Mouse (Mus musculus): ENCODE results near the gene Zbtb9. TPM values are rescaled to one million over a fixed set of nuclear protein-coding genes. Genes with fewer than 3 reads are reported as not detected.

Zbtb9 gene
- polyA plus RNA-seq, 1 experiment from 2014 or later = 20.1 TPM

Small RNA genes lying within 50 kb of the gene (microRNA-seq; reads per million reads assigned to microRNA genes)
- gene Mir3083 (not detected), gene Mir6968 (0.91 reads per million)

Other genes with a start within 250 kb of the Zbtb9 start
- 44.4 and 51.0 TPM in 2 replicates for gene Bnip1, start 192.1 kb upstream of the Zbtb9 start, polyA plus RNA-seq (2016; fragmentation: Nextera tagmentation; extraction: Ambion mirVana)
- gene Nkx2-5, start 128.2 kb upstream of the Zbtb9 start, polyA plus RNA-seq (2016; fragmentation: Nextera tagmentation; extraction: Ambion mirVana) = 0.48 and 0.75 TPM in 2 replicates
- gene Kifc5b, start 56.1 kb upstream of the Zbtb9 start, polyA plus RNA-seq (2016; fragmentation: Nextera tagmentation; extraction: Ambion mirVana) = 11.6 and 12.1 TPM in 2 replicates
- 3.8 and 4.7 TPM in 2 replicates for gene Phf1, start 40.1 kb upstream of the Zbtb9 start, polyA plus RNA-seq (2016; fragmentation: Nextera tagmentation; extraction: Ambion mirVana)
- gene Cuta, start 33.6 kb upstream of the Zbtb9 start, polyA plus RNA-seq (2016; fragmentation: Nextera tagmentation; extraction: Ambion mirVana) = 176 and 182 TPM in 2 replicates
- gene Syngap1, start 31.9 kb upstream of the Zbtb9 start, polyA plus RNA-seq (2016; fragmentation: Nextera tagmentation; extraction: Ambion mirVana) = 1.4 and 1.6 TPM in 2 replicates
- gene Bak1, start 55.8 kb downstream of the Zbtb9 start, polyA plus RNA-seq (2016; fragmentation: Nextera tagmentation; extraction: Ambion mirVana) = 2.8 and 3.3 TPM in 2 replicates
- gene Itpr3, start 84.1 kb downstream of the Zbtb9 start, polyA plus RNA-seq (2016; fragmentation: Nextera tagmentation; extraction: Ambion mirVana) = 2.3 and 4.0 TPM in 2 replicates
- gene Uqcc2, start 160.7 kb downstream of the Zbtb9 start, polyA plus RNA-seq (2016; fragmentation: Nextera tagmentation; extraction: Ambion mirVana) = 407 and 410 TPM in 2 replicates
- gene Ip6k3, start 194.6 kb downstream of the Zbtb9 start, polyA plus RNA-seq (2016; fragmentation: Nextera tagmentation; extraction: Ambion mirVana) = not detected in 2 replicates
- 18.8 and 20.0 TPM in 2 replicates for gene Lemd2, start 231.3 kb downstream of the Zbtb9 start, polyA plus RNA-seq (2016; fragmentation: Nextera tagmentation; extraction: Ambion mirVana)

Measured in embryonic facial prominence, embryonic 10.5 days (tissue).